Mouse (Mus musculus): Measurements from ENCODE around the gene Mobp. TPM values are rescaled to one million over a fixed set of nuclear protein-coding genes. Genes with fewer than 3 reads are reported as not detected.

Gene Mobp
- polyA plus RNA-seq, 1 experiment from 2014 or later: not detected

DNA sequence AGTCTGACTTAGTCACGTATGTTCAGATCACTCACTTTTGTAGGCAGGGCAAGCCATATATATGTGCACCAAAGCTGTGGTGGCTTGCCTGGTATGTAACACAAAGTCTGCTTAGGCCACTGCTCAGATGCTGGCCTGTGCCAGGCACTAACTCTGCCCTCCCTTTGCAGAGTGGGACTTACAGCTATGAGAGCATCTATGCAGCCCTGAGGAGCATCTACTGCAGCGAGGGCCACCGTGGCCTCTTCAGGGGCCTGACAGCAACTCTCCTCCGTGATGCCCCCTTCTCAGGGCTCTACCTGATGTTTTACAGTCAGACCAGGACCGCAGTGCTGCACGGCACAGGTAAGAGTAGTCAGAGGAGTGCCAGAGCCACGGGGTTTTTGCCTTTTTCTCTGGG, 29.0 kb upstream of the Mobp start:
- DNase-seq (ENCODE audit: low spot score): peak; percentile 55
- Histone ChIP-seq H3K9me3 (no peaks in the 10 kb centered on the region), H3K27me3 (ENCODE audit: insufficient read depth, poor library complexity, severe bottlenecking) (no peaks in the 10 kb centered on the region), H3K4me3 (no peak overlapping the region), H3K27ac (no peak overlapping the region), H3K36me3 (peaks cover 73% of the 10 kb centered on the region), H3K4me1 (peaks cover 10% of the 10 kb centered on the region)
- WGBS: 89% methylated on average over 7 of the region's 7 CpGs

DNA sequence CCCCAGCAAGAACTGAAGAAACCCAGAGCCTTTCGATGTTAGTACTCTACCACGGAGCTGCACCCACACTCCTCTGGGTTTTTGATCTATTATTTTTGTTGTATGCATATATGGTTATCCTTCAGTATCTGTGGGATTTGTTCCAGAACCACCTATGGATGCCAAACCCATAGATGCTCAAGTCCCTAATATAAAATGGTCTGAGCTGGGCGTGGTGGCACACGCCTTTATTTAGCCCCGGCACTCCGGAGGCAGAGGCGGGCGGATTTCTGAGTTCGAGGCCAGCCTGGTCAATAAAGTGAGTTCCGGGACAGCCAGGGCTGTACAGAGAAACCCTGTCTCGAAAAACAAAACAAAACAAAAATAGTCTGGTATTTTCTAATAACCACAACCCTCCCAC, 22.6 kb upstream of the Mobp start:
- H3K9me3 ChIP-seq: no peaks in the 10 kb centered on the region
- peak; percentile 61 for DNase-seq (ENCODE audit: low spot score)
- WGBS: 49% methylated on average over 11 of the region's 11 CpGs
- H3K36me3 ChIP-seq: peaks cover 56% of the 10 kb centered on the region
- no peaks in the 10 kb centered on the region for H3K27me3 ChIP-seq (ENCODE audit: insufficient read depth, poor library complexity, severe bottlenecking)
- H3K4me3 ChIP-seq: peak overlapping the region; percentile 100
- H3K4me1 ChIP-seq: peaks cover 9% of the 10 kb centered on the region
- H3K27ac ChIP-seq: peak overlapping the region; percentile 100

- DNase-seq (ENCODE audit: low spot score): peak; percentile 98
- under 1% methylated on average over 72 of the region's 72 CpGs for WGBS
- H3K36me3 ChIP-seq: peaks cover 58% of the 10 kb centered on the region
Observed at GRCm38 (mm10) chr9:120127538-120128251, 21.8 kb upstream of the Mobp start, which contains the start of gene Rpsa. Rpsa (plus strand) TSS chr9:120127689.

GRCm38 (mm10) chr9:120129276-120129675, 20.2 kb upstream of the Mobp start:
- Histone ChIP-seq H3K9me3 (no peaks in the 10 kb centered on the region), H3K36me3 (peaks cover 47% of the 10 kb centered on the region), H3K27me3 (ENCODE audit: insufficient read depth, poor library complexity, severe bottlenecking) (no peaks in the 10 kb centered on the region), H3K27ac (peak overlapping the region; percentile 100; the same call in 1 of the 2 replicates), H3K4me1 (peaks cover 9% of the 10 kb centered on the region), H3K4me3 (peak overlapping the region; percentile 100)
- DNase-seq (ENCODE audit: low spot score): no peak
- 72% methylated on average over 10 of the region's 10 CpGs for WGBS

More at GRCm38 (mm10) chr9:120127538-120128251, 21.8 kb upstream of the Mobp start, which contains the start of gene Rpsa:
- H3K27me3 ChIP-seq (ENCODE audit: insufficient read depth, poor library complexity, severe bottlenecking): no peaks in the 10 kb centered on the region
- no peaks in the 10 kb centered on the region for H3K9me3 ChIP-seq
- peaks cover 9% of the 10 kb centered on the region for H3K4me1 ChIP-seq
- H3K4me3 ChIP-seq: peak within 1 kb of the TSS; percentile 100
- H3K27ac ChIP-seq: peak within 1 kb of the TSS; percentile 100

DNA sequence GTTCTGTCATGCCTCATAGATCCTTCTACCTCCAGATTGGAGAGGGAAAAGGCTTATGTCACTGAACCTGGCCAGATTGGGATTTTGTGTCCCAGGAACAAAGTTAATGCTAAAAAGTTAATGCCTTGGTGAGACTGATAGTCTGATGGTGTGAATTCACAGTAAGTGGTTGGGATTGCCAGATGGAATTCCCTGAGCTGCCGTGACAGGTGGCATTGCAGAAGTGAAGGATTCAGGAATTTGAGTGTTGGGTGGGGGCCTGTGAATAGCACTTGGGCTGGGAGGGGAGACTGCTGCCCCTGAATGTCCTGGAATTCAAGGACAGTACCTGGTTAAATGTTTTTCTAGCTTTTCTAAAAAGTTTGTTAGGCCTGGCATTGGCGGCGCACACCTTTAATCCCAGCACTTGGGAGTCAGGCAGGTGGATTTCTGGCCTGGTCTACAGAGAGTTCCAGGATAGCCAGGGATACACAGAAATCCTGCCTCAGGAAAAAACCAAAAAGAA, 17.7 kb upstream of the Mobp start:
- peaks cover 45% of the 10 kb centered on the region for H3K36me3 ChIP-seq
- no peaks in the 10 kb centered on the region for H3K9me3 ChIP-seq
- 74% methylated on average over 3 of the region's 3 CpGs for WGBS
- no peak for DNase-seq (ENCODE audit: low spot score)
- no peaks in the 10 kb centered on the region for H3K27me3 ChIP-seq (ENCODE audit: insufficient read depth, poor library complexity, severe bottlenecking)
- H3K4me3 ChIP-seq: no peak overlapping the region
- H3K4me1 ChIP-seq: peaks cover 9% of the 10 kb centered on the region
- no peak overlapping the region for H3K27ac ChIP-seq

- no peaks in the 10 kb centered on the region for H3K9me3 ChIP-seq
- H3K27me3 ChIP-seq (ENCODE audit: insufficient read depth, poor library complexity, severe bottlenecking): no peaks in the 10 kb centered on the region
- H3K27ac ChIP-seq: no peak overlapping the region
- no peak for DNase-seq (ENCODE audit: low spot score)
- peaks cover 45% of the 10 kb centered on the region for H3K36me3 ChIP-seq
- H3K4me3 ChIP-seq: no peak overlapping the region
- H3K4me1 ChIP-seq: peaks cover 9% of the 10 kb centered on the region
- 37% methylated on average over 8 of the region's 8 CpGs for WGBS
Observed at GRCm38 (mm10) chr9:120132980-120133754, 16.3 kb upstream of the Mobp start.

GRCm38 (mm10) chr9:120133755-120134475, 15.6 kb upstream of the Mobp start:
- Histone ChIP-seq H3K4me3 (no peak overlapping the region), H3K36me3 (peaks cover 40% of the 10 kb centered on the region), H3K27me3 (ENCODE audit: insufficient read depth, poor library complexity, severe bottlenecking) (no peaks in the 10 kb centered on the region), H3K9me3 (no peaks in the 10 kb centered on the region), H3K27ac (no peak overlapping the region), H3K4me1 (peaks cover 5% of the 10 kb centered on the region)
- DNase-seq (ENCODE audit: low spot score): no peak
- 55% methylated on average over 6 of the region's 6 CpGs for WGBS

DNA sequence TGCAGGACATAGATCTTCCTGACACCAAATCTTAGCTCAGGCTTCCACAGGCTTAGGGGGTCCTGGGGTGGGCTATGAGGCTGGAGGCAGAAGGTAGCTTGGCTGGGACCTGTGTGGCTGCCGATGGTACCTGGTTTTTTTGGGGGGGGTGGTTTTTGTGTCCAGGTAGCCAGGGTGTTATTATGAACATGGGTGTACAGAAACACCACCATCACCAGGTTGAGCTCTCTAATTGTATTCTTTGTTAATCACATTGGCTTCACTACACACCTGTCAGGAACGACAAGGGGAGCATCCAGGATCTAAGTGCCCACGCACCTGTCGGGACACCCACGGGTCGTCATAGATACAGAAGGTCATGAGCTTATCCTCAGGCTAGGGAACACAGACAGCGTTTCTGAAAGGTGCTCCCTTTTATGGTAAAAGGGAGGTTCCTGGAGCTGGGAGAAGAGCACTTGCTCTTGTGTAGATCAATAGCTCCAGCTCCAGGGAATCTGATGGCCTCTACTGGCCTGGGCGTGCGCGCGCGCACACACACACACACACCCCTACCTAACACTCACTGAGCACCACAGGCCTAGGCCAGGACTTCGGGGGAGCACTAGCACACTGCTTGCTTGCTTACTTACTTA, 14.9 kb upstream of the Mobp start:
- Histone ChIP-seq H3K4me3 (no peak overlapping the region), H3K36me3 (peaks cover 32% of the 10 kb centered on the region), H3K27ac (no peak overlapping the region), H3K27me3 (ENCODE audit: insufficient read depth, poor library complexity, severe bottlenecking) (no peaks in the 10 kb centered on the region), H3K4me1 (no peaks in the 10 kb centered on the region), H3K9me3 (no peaks in the 10 kb centered on the region)
- DNase-seq (ENCODE audit: low spot score): no peak
- 73% methylated on average over 13 of the region's 13 CpGs for WGBS

- no peak overlapping the region for H3K27ac ChIP-seq
- no peaks in the 10 kb centered on the region for H3K9me3 ChIP-seq
- no peak overlapping the region for H3K4me3 ChIP-seq
- no peak for DNase-seq (ENCODE audit: low spot score)
- peaks cover 25% of the 10 kb centered on the region for H3K36me3 ChIP-seq
- 86% methylated on average over 11 of the region's 11 CpGs for WGBS
- H3K27me3 ChIP-seq (ENCODE audit: insufficient read depth, poor library complexity, severe bottlenecking): no peaks in the 10 kb centered on the region
- H3K4me1 ChIP-seq: no peaks in the 10 kb centered on the region
Observed at GRCm38 (mm10) chr9:120135454-120135853, 14.1 kb upstream of the Mobp start.

DNA sequence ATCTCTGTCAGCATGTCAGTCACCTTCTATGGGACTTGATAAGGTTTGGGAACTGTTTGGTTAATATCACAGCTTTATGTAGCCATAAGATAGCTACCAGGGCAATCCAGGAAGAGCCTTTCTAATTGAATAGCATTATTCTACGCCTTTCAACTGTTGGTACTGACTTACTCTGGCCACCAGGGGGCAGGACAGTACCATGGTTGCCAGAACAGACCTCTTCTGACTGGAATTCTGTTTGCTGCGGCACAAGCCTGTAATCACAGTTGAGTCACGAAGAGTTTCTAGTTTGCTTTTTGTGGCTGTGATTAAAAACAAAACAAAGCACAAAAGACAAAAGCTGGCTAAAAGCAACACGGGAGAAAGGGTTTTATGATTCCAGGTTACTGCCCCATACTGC, 8.9 kb upstream of the Mobp start:
- H3K4me3 ChIP-seq: no peak overlapping the region
- H3K9me3 ChIP-seq: no peaks in the 10 kb centered on the region
- H3K36me3 ChIP-seq: no peaks in the 10 kb centered on the region
- H3K27ac ChIP-seq: no peak overlapping the region
- H3K4me1 ChIP-seq: no peaks in the 10 kb centered on the region
- peak; percentile 87 for DNase-seq (ENCODE audit: low spot score)
- WGBS: 16% methylated on average over 4 of the region's 4 CpGs
- H3K27me3 ChIP-seq (ENCODE audit: insufficient read depth, poor library complexity, severe bottlenecking): no peaks in the 10 kb centered on the region

GRCm38 (mm10) chr9:120144474-120144873, 5.0 kb upstream of the Mobp start:
- Histone ChIP-seq H3K36me3 (no peaks in the 10 kb centered on the region), H3K4me1 (no peaks in the 10 kb centered on the region)
- 83% methylated on average over 13 of the region's 13 CpGs for WGBS

DNA sequence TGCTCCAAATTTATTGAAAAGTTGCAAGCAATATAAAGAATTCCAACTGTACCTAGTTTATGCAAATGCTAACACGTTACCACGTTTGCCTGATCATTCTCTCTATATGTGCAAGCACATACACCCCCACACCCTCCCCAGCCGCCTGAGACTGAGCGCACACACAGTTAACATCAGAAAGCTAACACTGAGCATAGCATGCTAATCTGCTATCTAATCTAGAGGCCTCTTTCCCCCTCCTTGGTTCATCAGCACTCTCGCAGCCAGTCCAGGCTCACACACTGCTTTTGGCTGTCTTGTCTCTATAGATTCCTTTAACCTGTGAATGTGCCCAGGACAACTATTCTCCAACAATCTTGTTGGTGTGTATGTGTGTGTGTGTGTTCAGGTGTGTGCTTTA, 1.6 kb downstream of the Mobp start:
- Histone ChIP-seq H3K27ac (no peak overlapping the region), H3K9me3 (no peaks in the 10 kb centered on the region), H3K4me1 (no peaks in the 10 kb centered on the region), H3K4me3 (no peak overlapping the region), H3K36me3 (no peaks in the 10 kb centered on the region), H3K27me3 (ENCODE audit: insufficient read depth, poor library complexity, severe bottlenecking) (no peaks in the 10 kb centered on the region; the same call in none of the 2 replicates)
- no peak for DNase-seq (ENCODE audit: low spot score)
- 65% methylated on average over 5 of the region's 5 CpGs for WGBS

More at GRCm38 (mm10) chr9:120144474-120144873, 5.0 kb upstream of the Mobp start:
- no peak overlapping the region for H3K4me3 ChIP-seq
- H3K9me3 ChIP-seq: no peaks in the 10 kb centered on the region
- H3K27me3 ChIP-seq (ENCODE audit: insufficient read depth, poor library complexity, severe bottlenecking): no peaks in the 10 kb centered on the region
- DNase-seq (ENCODE audit: low spot score): no peak
- no peak overlapping the region for H3K27ac ChIP-seq
